Mouse (Mus musculus) forebrain, embryonic 13.5 days (tissue): ENCODE data around the gene Gm13762. TPM values are rescaled to one million over a fixed set of nuclear protein-coding genes. Genes with fewer than 3 reads are reported as not detected.
"Not testable (repeated sequence)": the region's sequence is repeated elsewhere in the genome, so short reads cannot be mapped to it uniquely, and the experiment has no call there.

ENCODE experiments used
- ATAC-seq: fragments of 200-750 bp; cut with Nextera tagmentation; 2 replicates; pipeline ENCODE4 v1.8.0; 2017
- H3K27ac ChIP-seq: fragments of 300-500 bp; sonication (generic); 2 replicates; pipeline ENCODE4 v1.5.1; 2015; ENCODE audit warnings: inconsistent platforms, mild to moderate bottlenecking, moderate library complexity
- H3K27me3 ChIP-seq: fragments of 300-500 bp; sonication (generic); 2 replicates; pipeline ENCODE4 v1.6.1; 2015; ENCODE audit warnings: mild to moderate bottlenecking, inconsistent platforms
- H3K36me3 ChIP-seq: fragments of 300-500 bp; sonication (generic); 2 replicates; pipeline ENCODE4 v1.6.1; 2015; ENCODE audit warnings: mild to moderate bottlenecking, inconsistent platforms; ENCODE audit not compliant: poor library complexity, severe bottlenecking
- H3K4me1 ChIP-seq: fragments of 300-500 bp; sonication (generic); 2 replicates; pipeline ENCODE4 v1.6.1; 2015; ENCODE audit warnings: inconsistent platforms
- H3K4me2 ChIP-seq: fragments of 300-500 bp; sonication (generic); 2 replicates; pipeline ENCODE4 v1.6.1; 2015; ENCODE audit warnings: inconsistent platforms, mild to moderate bottlenecking, moderate library complexity
- H3K4me3 ChIP-seq: fragments of 300-500 bp; sonication (generic); 2 replicates; pipeline ENCODE4 v1.5.1; 2015; ENCODE audit warnings: mild to moderate bottlenecking, inconsistent platforms
- H3K9ac ChIP-seq: fragments of 300-500 bp; sonication (generic); 2 replicates; pipeline ENCODE4 v1.6.1; 2015; ENCODE audit warnings: mild to moderate bottlenecking, inconsistent platforms
- H3K9me3 ChIP-seq: fragments of 300-500 bp; sonication (generic); replicated peaks from 2 replicates; pipeline ENCODE4 v1.6.1; 2016; ENCODE audit warnings: inconsistent platforms
- WGBS: fragments of 180-500 bp; shearing (Covaris S2); methylation state at CpG from one replicate; pipeline ENCODE4 v1.1.7; 2015; 5-methylcytosine and 5-hydroxymethylcytosine counted together
- polyA plus RNA-seq: library from polyadenylated mRNA; unstranded; fragments of >200 nt; fragmentation: Nextera tagmentation; extraction: Ambion mirVana; gene quantifications from 2 replicates; pipeline ENCODE4 v1.2.1, GENCODE M21; 2015

Gm13762 gene
- not detected in 2 replicates for polyA plus RNA-seq

DNA sequence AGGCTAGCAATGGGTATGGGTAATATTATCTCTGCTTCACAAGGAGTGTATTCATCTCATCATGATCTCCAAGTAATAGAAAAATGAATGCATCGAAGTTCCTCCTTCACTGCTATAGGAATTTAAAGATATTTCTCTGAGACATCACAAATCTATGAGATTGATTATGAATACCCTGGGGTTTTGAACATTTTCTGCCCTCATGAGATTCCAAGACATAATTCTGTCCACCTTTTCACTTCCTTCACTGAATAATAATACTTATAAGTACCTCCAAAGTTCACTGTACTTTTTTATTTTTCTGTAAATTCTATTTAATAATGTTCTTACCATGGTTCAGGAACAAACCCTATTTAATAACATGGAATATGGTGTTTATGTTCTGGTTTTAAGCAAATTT lies at the start of gene Gm13762:
Gene Gm13762, minus strand, starts transcription at position 101 of the 400 bp plus-strand sequence.
- H3K4me2 ChIP-seq: no peak within 1 kb of the TSS
- ATAC-seq: no peak
- H3K9ac ChIP-seq: no peak within 1 kb of the TSS

DNA sequence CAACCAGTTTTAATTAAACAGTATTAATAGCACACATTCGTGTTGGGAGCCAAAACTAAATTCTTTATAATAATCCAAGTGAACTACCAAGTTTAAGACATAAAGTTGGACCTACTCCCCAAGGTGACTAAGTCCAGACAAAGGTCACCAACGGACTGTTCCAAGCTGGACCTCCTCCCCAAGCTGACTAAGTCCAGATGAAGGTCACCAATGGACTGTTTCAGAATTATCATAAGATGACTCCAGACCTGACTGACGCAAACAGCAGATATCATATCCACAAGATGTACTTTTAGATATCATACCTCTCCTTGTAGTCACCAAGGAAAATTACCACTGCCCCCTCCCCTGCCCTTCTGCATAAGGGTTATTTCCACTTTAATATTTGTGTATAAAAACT lies 41.4 kb upstream of the Gm13762 start:
- WGBS: 71% methylated on average over 3 of the region's 3 CpGs
- H3K36me3 ChIP-seq, H3K4me1 ChIP-seq, H3K4me3 ChIP-seq, H3K27ac ChIP-seq, H3K9me3 ChIP-seq, ATAC-seq, H3K4me2 ChIP-seq, H3K9ac ChIP-seq, H3K27me3 ChIP-seq: not testable (repeated sequence)

More for the DNA sequence above, at the start of gene Gm13762:
- 71% methylated on average over 1 of the region's 1 CpGs for WGBS
- Histone ChIP-seq H3K36me3 (no peaks in the 10 kb centered on the region), H3K4me3 (no peak within 1 kb of the TSS), H3K4me1 (no peaks in the 10 kb centered on the region), H3K27me3 (no peaks in the 10 kb centered on the region), H3K9me3 (no peaks in the 10 kb centered on the region), H3K27ac (no peak within 1 kb of the TSS)

DNA sequence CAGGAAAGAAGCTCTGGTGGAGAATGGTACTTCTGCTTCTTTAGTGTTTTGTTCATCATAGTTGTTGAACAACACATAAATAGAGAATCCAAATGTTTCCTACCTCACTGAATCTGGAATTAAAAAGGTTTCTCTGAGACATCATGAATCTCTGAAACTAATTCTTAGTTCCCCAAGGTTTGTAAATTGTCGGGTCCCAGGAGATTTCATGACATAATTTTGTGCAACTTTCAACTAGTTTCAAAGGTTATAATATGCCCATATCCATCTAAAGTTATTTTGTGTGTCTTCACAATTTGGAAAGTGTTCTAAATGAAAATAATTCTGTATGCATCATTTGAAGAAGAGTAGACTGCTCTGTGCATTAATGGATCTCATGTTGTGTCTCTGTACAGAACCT lies 38.2 kb upstream of the Gm13762 start, which contains the start of gene Olfr1216:
Gene Olfr1216, minus strand, starts transcription at position 101 of the 400 bp plus-strand sequence.
- WGBS: 86% methylated on average over 1 of the region's 1 CpGs

DNA sequence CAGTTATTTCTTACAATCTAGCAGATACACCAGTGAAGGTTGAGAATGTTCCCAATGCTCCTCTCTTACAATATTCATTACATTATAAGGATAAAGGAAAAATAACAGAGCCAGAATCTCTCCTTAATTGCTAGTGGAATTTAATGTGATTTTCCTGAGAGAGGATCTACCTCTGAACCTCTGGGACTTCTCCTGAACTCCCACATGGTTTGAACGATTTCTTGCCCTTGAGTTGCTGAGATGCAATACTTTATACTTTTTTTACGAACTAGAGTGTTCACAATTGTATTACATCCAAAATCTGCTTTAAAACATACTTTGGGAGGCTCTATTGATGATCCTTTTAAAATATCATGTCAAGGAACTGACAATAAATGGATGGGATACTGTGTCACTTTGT lies 26.8 kb upstream of the Gm13762 start, which contains the start of gene Olfr1215:
Gene Olfr1215, minus strand, starts transcription at position 101 of the 400 bp plus-strand sequence.
- Histone ChIP-seq H3K27ac (no peak within 1 kb of the TSS), H3K36me3 (no peaks in the 10 kb centered on the region), H3K4me2 (no peak within 1 kb of the TSS), H3K27me3 (no peaks in the 10 kb centered on the region), H3K4me3 (no peak within 1 kb of the TSS), H3K4me1 (no peaks in the 10 kb centered on the region), H3K9me3 (no peaks in the 10 kb centered on the region), H3K9ac (no peak within 1 kb of the TSS)
- 76% methylated on average over 2 of the region's 2 CpGs for WGBS
- ATAC-seq: no peak

More for the DNA sequence above, 38.2 kb upstream of the Gm13762 start, which contains the start of gene Olfr1216:
- H3K4me2 ChIP-seq: no peak within 1 kb of the TSS
- no peaks in the 10 kb centered on the region for H3K36me3 ChIP-seq
- H3K9me3 ChIP-seq: no peaks in the 10 kb centered on the region
- no peak within 1 kb of the TSS for H3K27ac ChIP-seq
- ATAC-seq: no peak
- H3K27me3 ChIP-seq: no peaks in the 10 kb centered on the region
- H3K4me1 ChIP-seq: no peaks in the 10 kb centered on the region
- H3K4me3 ChIP-seq: no peak within 1 kb of the TSS
- H3K9ac ChIP-seq: no peak within 1 kb of the TSS

DNA sequence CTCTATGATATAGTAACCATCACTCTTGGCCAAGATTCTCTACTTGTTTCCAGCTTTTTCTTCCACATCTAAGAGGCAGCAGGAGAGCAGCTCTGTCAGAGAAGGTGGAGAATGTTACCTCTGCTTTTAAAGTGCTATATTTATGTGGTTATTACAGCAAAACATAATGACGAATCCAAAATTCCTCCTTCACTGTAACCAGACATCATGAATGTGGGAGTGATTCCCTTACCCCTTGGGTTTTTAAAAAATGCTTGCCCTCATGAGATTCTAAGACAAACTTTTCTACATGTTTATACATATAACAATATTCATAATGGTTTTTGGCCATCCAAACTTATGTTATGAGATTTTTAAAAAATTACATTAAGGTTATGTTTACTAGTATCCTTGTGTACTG lies 12.5 kb upstream of the Gm13762 start, which contains the start of gene Olfr1214:
Gene Olfr1214, minus strand, starts transcription at position 101 of the 400 bp plus-strand sequence.
- no peak within 1 kb of the TSS for H3K27ac ChIP-seq
- WGBS: 92% methylated on average over 1 of the region's 1 CpGs
- no peaks in the 10 kb centered on the region for H3K4me1 ChIP-seq
- H3K36me3 ChIP-seq: no peaks in the 10 kb centered on the region
- H3K9me3 ChIP-seq: no peaks in the 10 kb centered on the region
- H3K4me2 ChIP-seq: no peak within 1 kb of the TSS
- no peak for ATAC-seq
- no peak within 1 kb of the TSS for H3K4me3 ChIP-seq
- H3K27me3 ChIP-seq: no peaks in the 10 kb centered on the region
- H3K9ac ChIP-seq: no peak within 1 kb of the TSS

DNA sequence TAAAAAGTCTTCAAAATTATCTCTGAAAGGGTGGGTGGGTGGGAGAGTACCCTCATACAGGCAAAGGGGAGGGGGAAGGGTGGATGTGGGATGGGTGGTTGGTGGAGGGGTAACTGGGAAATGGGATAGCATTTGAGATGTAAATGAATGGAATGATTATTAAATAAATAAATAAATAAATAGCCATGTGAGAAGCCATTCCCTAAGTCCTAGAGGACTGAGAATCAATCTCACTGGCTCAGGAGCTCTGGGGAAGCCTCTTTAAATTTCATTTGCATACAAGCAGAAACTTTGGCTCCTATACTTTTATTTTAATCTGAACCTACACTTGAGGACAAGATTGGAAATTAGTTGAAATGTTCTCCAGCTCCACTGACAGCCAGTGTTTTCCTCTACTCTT lies 26.4 kb downstream of the Gm13762 start, which contains the start of gene Olfr1212:
Gene Olfr1212, plus strand, starts transcription at position 301 of the 400 bp plus-strand sequence.
- no peak within 1 kb of the TSS for H3K27ac ChIP-seq
- no peak within 1 kb of the TSS for H3K4me3 ChIP-seq
- H3K27me3 ChIP-seq: no peaks in the 10 kb centered on the region
- no peaks in the 10 kb centered on the region for H3K4me1 ChIP-seq
- no peaks in the 10 kb centered on the region for H3K36me3 ChIP-seq
- ATAC-seq: no peak
- H3K9me3 ChIP-seq: no peaks in the 10 kb centered on the region
- H3K4me2 ChIP-seq: no peak within 1 kb of the TSS
- no peak within 1 kb of the TSS for H3K9ac ChIP-seq

DNA sequence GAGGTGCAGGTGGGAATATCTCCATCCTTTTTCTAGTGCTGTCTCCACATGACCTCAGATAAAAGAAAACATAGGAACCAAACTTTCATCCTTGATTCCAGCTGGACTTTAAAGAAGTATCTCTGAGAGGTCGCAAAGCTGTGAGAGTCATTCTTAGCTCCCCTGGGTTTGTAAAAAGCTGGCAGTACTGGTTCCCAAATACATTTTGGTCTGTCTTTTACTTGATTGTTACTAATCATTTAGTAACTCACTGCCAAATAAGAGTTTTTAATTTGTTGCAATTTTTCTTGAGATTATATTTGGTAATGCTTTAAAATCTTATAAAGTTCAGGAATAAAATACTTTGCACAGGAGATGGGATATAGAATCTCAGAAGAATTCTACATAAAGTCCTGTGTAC lies 42.1 kb downstream of the Gm13762 start, which contains the start of gene Olfr1211:
Gene Olfr1211, minus strand, starts transcription at position 101 of the 400 bp plus-strand sequence.
- 88% methylated on average over 1 of the region's 1 CpGs for WGBS
- ATAC-seq: no peak
- no peak within 1 kb of the TSS for H3K4me2 ChIP-seq

More for the DNA sequence above, 42.1 kb downstream of the Gm13762 start, which contains the start of gene Olfr1211:
- H3K27me3 ChIP-seq: no peaks in the 10 kb centered on the region
- no peaks in the 10 kb centered on the region for H3K36me3 ChIP-seq
- H3K4me3 ChIP-seq: no peak within 1 kb of the TSS
- no peak within 1 kb of the TSS for H3K9ac ChIP-seq
- no peak within 1 kb of the TSS for H3K27ac ChIP-seq
- H3K4me1 ChIP-seq: no peaks in the 10 kb centered on the region
- H3K9me3 ChIP-seq: no peaks in the 10 kb centered on the region

Other genes starting within 250 kb of the Gm13762 start
- not detected in 2 replicates for gene Olfr1197, start 247.9 kb downstream of the Gm13762 start, polyA plus RNA-seq
- gene Olfr1198, start 228.9 kb downstream of the Gm13762 start, polyA plus RNA-seq: not detected in 2 replicates
- not detected in 2 replicates for gene Olfr1199, start 219.8 kb downstream of the Gm13762 start, polyA plus RNA-seq
- not detected in 2 replicates for gene Olfr1200, start 209.8 kb downstream of the Gm13762 start, polyA plus RNA-seq
- not detected in 2 replicates for gene Olfr1201, start 187.2 kb downstream of the Gm13762 start, polyA plus RNA-seq
- not detected in 2 replicates for gene Olfr1202, start 165.8 kb downstream of the Gm13762 start, polyA plus RNA-seq
- not detected in 2 replicates for gene Olfr1205, start 150.5 kb downstream of the Gm13762 start, polyA plus RNA-seq
- not detected in 2 replicates for gene Olfr1204, start 131.0 kb downstream of the Gm13762 start, polyA plus RNA-seq
- gene Olfr1206, start 117.0 kb downstream of the Gm13762 start, polyA plus RNA-seq: not detected in 2 replicates
- not detected in 2 replicates for gene Olfr1208, start 78.0 kb downstream of the Gm13762 start, polyA plus RNA-seq
- not detected in 2 replicates for gene Olfr1209, start 65.1 kb downstream of the Gm13762 start, polyA plus RNA-seq
- gene Olfr1211, start 42.2 kb downstream of the Gm13762 start, polyA plus RNA-seq: not detected in 2 replicates
- not detected in 2 replicates for gene Olfr1212, start 26.3 kb downstream of the Gm13762 start, polyA plus RNA-seq
- not detected in 2 replicates for gene Olfr1214, start 12.4 kb upstream of the Gm13762 start, polyA plus RNA-seq
- not detected in 2 replicates for gene Olfr1215, start 26.7 kb upstream of the Gm13762 start, polyA plus RNA-seq
- gene Olfr1216, start 38.1 kb upstream of the Gm13762 start, polyA plus RNA-seq: not detected in 2 replicates
- not detected in 2 replicates for gene Olfr1217, start 51.8 kb upstream of the Gm13762 start, polyA plus RNA-seq
- not detected in 2 replicates for gene Olfr1218, start 80.9 kb upstream of the Gm13762 start, polyA plus RNA-seq
- gene Olfr1219, start 103.2 kb upstream of the Gm13762 start, polyA plus RNA-seq: not detected in 2 replicates
- not detected in 2 replicates for gene Olfr1220, start 126.6 kb upstream of the Gm13762 start, polyA plus RNA-seq
- gene Olfr1221, start 137.0 kb upstream of the Gm13762 start, polyA plus RNA-seq: not detected in 2 replicates
- not detected in 2 replicates for gene Olfr1222, start 152.8 kb upstream of the Gm13762 start, polyA plus RNA-seq
- gene Olfr1223, start 171.3 kb upstream of the Gm13762 start, polyA plus RNA-seq: not detected in 2 replicates
- gene Olfr1224-ps1, start 183.8 kb upstream of the Gm13762 start, polyA plus RNA-seq: not detected in 2 replicates
- gene Olfr1225, start 194.4 kb upstream of the Gm13762 start, polyA plus RNA-seq: not detected in 2 replicates
- gene Olfr1226, start 219.8 kb upstream of the Gm13762 start, polyA plus RNA-seq: not detected in 2 replicates